Mouse (Mus musculus): ENCODE measurements around the gene Gm44965. TPM values are rescaled to one million over a fixed set of nuclear protein-coding genes. Genes with fewer than 3 reads are reported as not detected.

Gm44965 gene
- polyA plus RNA-seq, 1 experiment: not detected

- H3K4me1 ChIP-seq (ENCODE audit: control insufficient read depth, insufficient read depth, low read length): no peaks in the 10 kb centered on the region
- H3K27ac ChIP-seq (ENCODE audit: control insufficient read depth, insufficient read depth, low read depth, low read length, poor library complexity): no peak overlapping the region
- H3K4me3 ChIP-seq (replicated peaks; ENCODE audit: control insufficient read depth, low read depth, low read length): no peak overlapping the region
- WGBS: 63% methylated on average over 2 of the region's 2 CpGs
- no peak for TF ChIP-seq POLR2A (IDR thresholded peaks at IDR 0.05; ENCODE audit: borderline replicate concordance, control insufficient read depth, low read depth, low read length)
- no peak for TF ChIP-seq CTCF (IDR thresholded peaks at IDR 0.05; ENCODE audit: control insufficient read depth, insufficient read depth, low read length)
Observed at GRCm38 (mm10) chr6:48635105-48635504, 41.4 kb downstream of the Gm44965 start.

GRCm38 (mm10) chr6:48636515-48636914 lies 42.8 kb downstream of the Gm44965 start:
- 85% methylated on average over 6 of the region's 6 CpGs for WGBS
- Histone ChIP-seq H3K27ac (ENCODE audit: control insufficient read depth, insufficient read depth, low read depth, low read length, poor library complexity) (no peak overlapping the region), H3K4me1 (ENCODE audit: control insufficient read depth, insufficient read depth, low read length) (no peaks in the 10 kb centered on the region), H3K4me3 (replicated peaks; ENCODE audit: control insufficient read depth, low read depth, low read length) (no peak overlapping the region)
- TF ChIP-seq POLR2A (IDR thresholded peaks at IDR 0.05; ENCODE audit: borderline replicate concordance, control insufficient read depth, low read depth, low read length): no peak

- H3K27ac ChIP-seq (ENCODE audit: control insufficient read depth, insufficient read depth, low read depth, low read length, poor library complexity): no peak overlapping the region
- TF ChIP-seq POLR2A (IDR thresholded peaks at IDR 0.05; ENCODE audit: borderline replicate concordance, control insufficient read depth, low read depth, low read length) (no peak), CTCF (IDR thresholded peaks at IDR 0.05; ENCODE audit: control insufficient read depth, insufficient read depth, low read length) (no peak)
- 70% methylated on average over 6 of the region's 6 CpGs for WGBS
- no peak overlapping the region for H3K4me3 ChIP-seq (replicated peaks; ENCODE audit: control insufficient read depth, low read depth, low read length)
- H3K4me1 ChIP-seq (ENCODE audit: control insufficient read depth, insufficient read depth, low read length): no peaks in the 10 kb centered on the region
Observed at GRCm38 (mm10) chr6:48637811-48638500, 44.2 kb downstream of the Gm44965 start.

GRCm38 (mm10) chr6:48638553-48638952 lies 44.8 kb downstream of the Gm44965 start:
- no peak for TF ChIP-seq POLR2A (IDR thresholded peaks at IDR 0.05; ENCODE audit: borderline replicate concordance, control insufficient read depth, low read depth, low read length)
- TF ChIP-seq CTCF (IDR thresholded peaks at IDR 0.05; ENCODE audit: control insufficient read depth, insufficient read depth, low read length): no peak
- H3K4me3 ChIP-seq (replicated peaks; ENCODE audit: control insufficient read depth, low read depth, low read length): no peak overlapping the region
- H3K27ac ChIP-seq (ENCODE audit: control insufficient read depth, insufficient read depth, low read depth, low read length, poor library complexity): no peak overlapping the region
- no peaks in the 10 kb centered on the region for H3K4me1 ChIP-seq (ENCODE audit: control insufficient read depth, insufficient read depth, low read length)
- 73% methylated on average over 2 of the region's 2 CpGs for WGBS

GRCm38 (mm10) chr6:48641391-48641790 lies 47.6 kb downstream of the Gm44965 start:
- TF ChIP-seq POLR2A (IDR thresholded peaks at IDR 0.05; ENCODE audit: borderline replicate concordance, control insufficient read depth, low read depth, low read length) (no peak), CTCF (IDR thresholded peaks at IDR 0.05; ENCODE audit: control insufficient read depth, insufficient read depth, low read length) (no peak)
- WGBS: 68% methylated on average over 6 of the region's 6 CpGs

GRCm38 (mm10) chr6:48642764-48643292 lies 49.1 kb downstream of the Gm44965 start:
- H3K4me3 ChIP-seq (replicated peaks; ENCODE audit: control insufficient read depth, low read depth, low read length): no peak overlapping the region
- WGBS: 16% methylated on average over 4 of the region's 4 CpGs
- no peak overlapping the region for H3K27ac ChIP-seq (ENCODE audit: control insufficient read depth, insufficient read depth, low read depth, low read length, poor library complexity)
- H3K4me1 ChIP-seq (ENCODE audit: control insufficient read depth, insufficient read depth, low read length): no peaks in the 10 kb centered on the region
- TF ChIP-seq POLR2A (IDR thresholded peaks at IDR 0.05; ENCODE audit: borderline replicate concordance, control insufficient read depth, low read depth, low read length): no peak
- TF ChIP-seq CTCF (IDR thresholded peaks at IDR 0.05; ENCODE audit: control insufficient read depth, insufficient read depth, low read length): no peak

More at GRCm38 (mm10) chr6:48641391-48641790, 47.6 kb downstream of the Gm44965 start:
- no peak overlapping the region for H3K4me3 ChIP-seq (replicated peaks; ENCODE audit: control insufficient read depth, low read depth, low read length)
- H3K4me1 ChIP-seq (ENCODE audit: control insufficient read depth, insufficient read depth, low read length): no peaks in the 10 kb centered on the region
- no peak overlapping the region for H3K27ac ChIP-seq (ENCODE audit: control insufficient read depth, insufficient read depth, low read depth, low read length, poor library complexity)

- peak; percentile 87 for TF ChIP-seq CTCF (IDR thresholded peaks at IDR 0.05; ENCODE audit: control insufficient read depth, insufficient read depth, low read length)
- no peak for TF ChIP-seq POLR2A (IDR thresholded peaks at IDR 0.05; ENCODE audit: borderline replicate concordance, control insufficient read depth, low read depth, low read length)
- Histone ChIP-seq H3K27ac (ENCODE audit: control insufficient read depth, insufficient read depth, low read depth, low read length, poor library complexity) (no peak overlapping the region), H3K4me3 (replicated peaks; ENCODE audit: control insufficient read depth, low read depth, low read length) (no peak overlapping the region), H3K4me1 (ENCODE audit: control insufficient read depth, insufficient read depth, low read length) (no peaks in the 10 kb centered on the region; the same call in 1 of the 2 replicates)
- 4% methylated on average over 12 of the region's 12 CpGs for WGBS
Observed at GRCm38 (mm10) chr6:48645660-48646308, 52.0 kb downstream of the Gm44965 start.

- Histone ChIP-seq H3K4me1 (ENCODE audit: control insufficient read depth, insufficient read depth, low read length) (no peaks in the 10 kb centered on the region; the same call in 1 of the 2 replicates), H3K27ac (ENCODE audit: control insufficient read depth, insufficient read depth, low read depth, low read length, poor library complexity) (no peak overlapping the region), H3K4me3 (replicated peaks; ENCODE audit: control insufficient read depth, low read depth, low read length) (no peak overlapping the region)
- 66% methylated on average over 4 of the region's 4 CpGs for WGBS
- TF ChIP-seq CTCF (IDR thresholded peaks at IDR 0.05; ENCODE audit: control insufficient read depth, insufficient read depth, low read length) (no peak), POLR2A (IDR thresholded peaks at IDR 0.05; ENCODE audit: borderline replicate concordance, control insufficient read depth, low read depth, low read length) (no peak)
Observed at GRCm38 (mm10) chr6:48646309-48646690, 52.6 kb downstream of the Gm44965 start.

All from bone marrow, adult 2 months (tissue).